Mouse (Mus musculus): ENCODE measurements around the gene Dcakd. TPM values are rescaled to one million over a fixed set of nuclear protein-coding genes. Genes with fewer than 3 reads are reported as not detected.

Dcakd gene
- 76.9 and 78.1 TPM in 2 replicates for polyA plus RNA-seq (2012; rRNA removed; ENCODE audit: low replicate concordance)

DNA sequence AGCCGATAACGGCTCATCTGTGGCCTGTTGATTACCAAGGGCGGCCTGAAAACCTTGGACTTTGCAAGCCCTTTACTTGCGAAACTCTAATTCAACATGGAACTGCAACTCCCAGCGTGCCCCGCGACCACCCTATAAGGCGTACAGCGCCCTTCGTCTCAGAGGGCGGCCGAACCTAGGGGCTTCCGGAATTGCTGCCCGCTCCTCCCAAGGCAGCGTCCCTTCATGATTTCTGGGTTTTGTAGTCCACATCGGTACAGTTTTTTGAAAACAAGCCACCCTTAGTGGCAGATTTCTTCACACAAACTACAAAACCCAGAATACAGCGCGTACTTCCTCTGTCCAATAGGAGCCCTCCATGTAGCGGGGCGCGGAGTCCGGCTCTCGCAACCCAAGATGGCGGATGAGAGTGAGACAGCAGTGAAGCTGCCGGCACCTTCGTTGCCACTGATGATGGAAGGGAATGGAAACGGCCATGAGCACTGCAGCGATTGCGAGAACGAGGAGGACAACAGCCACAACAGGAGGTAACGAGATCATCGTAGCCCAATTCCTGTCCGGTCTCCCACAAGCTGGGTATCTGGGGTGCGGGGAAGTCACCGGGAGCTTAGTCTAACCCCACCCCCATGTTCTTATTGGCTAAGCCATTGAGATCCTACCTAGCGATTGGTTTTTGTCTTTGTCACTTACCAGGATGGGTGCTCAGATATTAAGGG is at the start of gene Dcakd, which contains the start of gene Nmt1:
Dcakd (minus strand) TSS at position 158 of the 716 bp plus-strand sequence.
Nmt1 (plus strand) TSS at position 15 of the 716 bp plus-strand sequence.

GRCm38 (mm10) chr11:102946265-102946991 is 81.7 kb downstream of the Dcakd start, which contains the start of gene C1ql1:
TSS of gene C1ql1 (minus strand) at chr11:102946688.

Other genes starting within 250 kb of the Dcakd start
- 3.8 and 7.5 TPM in 2 replicates for gene Gjc1, start 208.6 kb downstream of the Dcakd start, polyA plus RNA-seq (2012; rRNA removed; ENCODE audit: low replicate concordance)
- 3.1 and 6.5 TPM in 2 replicates for gene Higd1b, start 192.5 kb downstream of the Dcakd start, polyA plus RNA-seq (2012; rRNA removed; ENCODE audit: low replicate concordance)
- gene Eftud2, start 147.3 kb downstream of the Dcakd start, polyA plus RNA-seq (2012; rRNA removed; ENCODE audit: low replicate concordance) = 110 and 130 TPM in 2 replicates
- 0.17 and 0.23 TPM in 2 replicates for gene Ccdc103, start 147.1 kb downstream of the Dcakd start, polyA plus RNA-seq (2012; rRNA removed; ENCODE audit: low replicate concordance)
- gene Fam187a, start 143.2 kb downstream of the Dcakd start, polyA plus RNA-seq (2012; rRNA removed; ENCODE audit: low replicate concordance) = not detected in 2 replicates
- 0.14 and 0.29 TPM in 2 replicates for gene Gfap, start 127.4 kb downstream of the Dcakd start, polyA plus RNA-seq (2012; rRNA removed; ENCODE audit: low replicate concordance)
- gene Kif18b, start 103.2 kb downstream of the Dcakd start, polyA plus RNA-seq (2012; rRNA removed; ENCODE audit: low replicate concordance) = 1.1 and 2.2 TPM in 2 replicates
- gene C1ql1, start 81.6 kb downstream of the Dcakd start, polyA plus RNA-seq (2012; rRNA removed; ENCODE audit: low replicate concordance) = 0.13 TPM in 1 of 2 replicates, not detected in the other
- gene Nmt1, start 143 bp downstream of the Dcakd start, polyA plus RNA-seq (2012; rRNA removed; ENCODE audit: low replicate concordance) = 32.0 and 53.6 TPM in 2 replicates
- gene Plcd3, start 73.3 kb upstream of the Dcakd start, polyA plus RNA-seq (2012; rRNA removed; ENCODE audit: low replicate concordance) = 27.0 and 29.3 TPM in 2 replicates
- gene Acbd4, start 73.3 kb upstream of the Dcakd start, polyA plus RNA-seq (2012; rRNA removed; ENCODE audit: low replicate concordance) = 85.8 and 135 TPM in 2 replicates
- gene Hexim1, start 87.9 kb upstream of the Dcakd start, polyA plus RNA-seq (2012; rRNA removed; ENCODE audit: low replicate concordance) = 13.3 and 18.0 TPM in 2 replicates
- 5.1 and 6.1 TPM in 2 replicates for gene Hexim2, start 104.1 kb upstream of the Dcakd start, polyA plus RNA-seq (2012; rRNA removed; ENCODE audit: low replicate concordance)
- gene Fmnl1, start 142.8 kb upstream of the Dcakd start, polyA plus RNA-seq (2012; rRNA removed; ENCODE audit: low replicate concordance) = 48.8 and 86.1 TPM in 2 replicates
- gene 1700023F06Rik, start 180.2 kb upstream of the Dcakd start, polyA plus RNA-seq (2012; rRNA removed; ENCODE audit: low replicate concordance) = 0.83 and 2.0 TPM in 2 replicates
- gene Spata32, start 190.1 kb upstream of the Dcakd start, polyA plus RNA-seq (2012; rRNA removed; ENCODE audit: low replicate concordance) = not detected in 2 replicates
- gene Map3k14, start 239.1 kb upstream of the Dcakd start, polyA plus RNA-seq (2012; rRNA removed; ENCODE audit: low replicate concordance) = 18.7 and 28.6 TPM in 2 replicates